Mouse (Mus musculus): Measurements from ENCODE around the gene Ier3.

Gene Ier3

DNA sequence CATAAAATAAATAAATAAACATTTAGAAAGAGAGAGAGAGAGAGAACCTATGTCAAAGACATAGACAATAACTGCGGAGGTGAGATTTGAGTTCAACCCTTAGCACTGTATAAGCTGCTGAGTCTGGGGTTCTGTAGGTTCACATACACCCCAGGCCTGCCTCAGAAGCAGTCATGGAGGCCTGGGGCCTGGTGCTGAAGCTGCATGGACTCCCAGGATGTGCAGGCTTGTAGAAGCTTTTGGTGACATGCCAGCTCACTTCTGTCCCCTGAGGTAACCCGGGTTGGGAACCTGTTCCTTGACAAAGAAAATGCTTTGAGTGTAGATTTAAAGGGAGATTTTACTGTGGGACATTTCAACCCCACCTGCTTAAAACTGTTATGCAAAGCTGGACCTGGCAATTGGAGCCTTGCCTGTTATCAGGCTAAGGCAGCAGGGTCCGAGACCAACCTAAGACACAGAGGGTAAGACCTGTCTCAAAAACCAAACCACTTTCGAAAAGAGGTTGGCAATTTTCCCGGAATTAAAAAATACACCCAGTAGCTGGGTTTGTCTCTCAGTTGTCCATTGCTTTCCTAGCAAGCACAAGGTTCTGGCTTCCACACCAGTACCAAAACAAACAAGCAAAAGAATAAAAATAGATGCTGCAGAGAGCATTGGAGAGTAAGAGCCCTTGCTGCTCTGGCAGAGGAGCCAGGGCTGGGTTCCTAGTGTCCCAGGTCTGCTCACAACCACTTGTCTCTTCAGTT lies 10.4 kb upstream of the Ier3 start:
- DNase-seq (ENCODE audit: low spot score in 2 of 2), result no peak

DNA sequence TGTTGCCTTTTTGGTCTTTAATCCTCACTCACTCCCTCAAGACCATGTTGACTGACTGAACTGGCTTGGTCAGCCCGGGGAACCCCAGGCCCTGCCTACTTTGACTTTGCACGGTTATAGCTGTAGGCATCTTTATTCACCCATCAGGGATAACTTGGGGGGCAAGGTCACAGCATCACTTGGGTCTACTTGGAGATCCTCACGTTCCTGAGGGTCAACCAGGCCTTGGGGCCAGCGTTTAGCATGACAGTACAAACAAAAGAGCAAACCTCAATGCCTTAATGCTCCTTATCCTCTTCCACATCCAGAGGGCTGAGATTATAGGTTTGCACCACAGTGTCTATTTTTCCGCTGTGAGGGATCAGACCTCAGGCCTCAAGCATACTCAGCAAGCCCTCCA lies 9.2 kb upstream of the Ier3 start:
- no peak for DNase-seq (ENCODE audit: low spot score in 2 of 2)

DNA sequence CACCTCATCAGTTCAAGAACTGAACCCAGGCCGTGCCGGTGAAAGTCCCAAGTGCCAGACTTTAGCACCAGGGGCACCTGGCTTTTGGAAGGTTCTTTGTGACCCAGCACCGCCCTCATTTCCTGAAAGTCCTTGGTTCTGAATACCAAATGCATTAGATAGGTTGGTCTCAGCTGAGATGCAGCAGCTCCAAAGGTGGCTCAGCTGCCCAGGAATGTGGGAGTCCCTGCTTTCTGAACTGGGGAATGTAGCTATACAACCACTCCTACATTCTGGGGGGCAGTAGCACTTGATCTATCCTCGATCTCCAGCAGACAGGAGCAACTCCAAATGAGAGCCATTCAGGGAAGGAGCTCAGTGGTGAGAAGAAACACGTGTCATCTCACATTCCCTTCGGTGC lies 8.7 kb upstream of the Ier3 start:
- DNase-seq (ENCODE audit: low spot score in 2 of 2), result no peak

DNA sequence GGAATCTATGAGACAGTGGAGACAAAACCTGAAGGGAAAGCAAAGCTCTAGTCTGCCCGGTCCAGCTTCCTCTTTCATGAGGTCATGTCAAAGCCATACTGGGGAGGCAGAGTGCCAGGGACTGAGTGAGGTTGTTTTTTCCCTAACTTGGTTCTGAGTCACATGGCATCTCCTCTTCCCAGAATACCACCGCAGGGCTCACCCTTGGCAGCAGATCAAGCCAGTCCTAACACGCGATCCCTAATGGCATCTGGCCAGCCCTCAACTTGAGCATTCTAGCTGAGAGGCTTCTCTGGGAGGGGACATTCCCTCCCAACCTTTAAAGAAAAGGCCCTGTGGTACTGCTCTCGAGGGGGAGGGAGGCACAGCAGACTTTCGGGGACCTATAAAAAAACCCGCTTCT lies 8.2 kb upstream of the Ier3 start:
- DNase-seq (ENCODE audit: low spot score in 2 of 2), result peak; percentile 14 to 23

DNA sequence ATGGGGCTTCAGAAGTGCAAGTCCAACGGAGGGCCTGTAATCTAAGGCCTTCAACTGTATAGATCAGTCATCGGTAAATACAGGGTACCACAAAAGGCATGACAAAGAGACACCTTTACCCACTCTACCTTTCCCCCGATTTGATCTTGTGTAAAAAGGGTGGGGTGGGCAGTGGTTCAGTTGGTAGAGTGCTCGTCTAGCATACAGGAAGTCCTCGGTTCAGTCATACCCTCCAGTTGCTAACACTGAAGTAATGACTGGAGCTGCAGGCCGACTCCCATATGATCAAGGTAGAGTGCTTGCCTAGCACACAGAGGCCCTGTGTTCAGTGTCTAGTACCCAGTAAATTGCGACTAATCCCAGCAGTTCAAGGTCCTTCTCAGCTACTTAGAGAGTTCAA lies 7.8 kb upstream of the Ier3 start:
- peak; percentile 16 to 31 for DNase-seq (ENCODE audit: low spot score in 2 of 2)

DNA sequence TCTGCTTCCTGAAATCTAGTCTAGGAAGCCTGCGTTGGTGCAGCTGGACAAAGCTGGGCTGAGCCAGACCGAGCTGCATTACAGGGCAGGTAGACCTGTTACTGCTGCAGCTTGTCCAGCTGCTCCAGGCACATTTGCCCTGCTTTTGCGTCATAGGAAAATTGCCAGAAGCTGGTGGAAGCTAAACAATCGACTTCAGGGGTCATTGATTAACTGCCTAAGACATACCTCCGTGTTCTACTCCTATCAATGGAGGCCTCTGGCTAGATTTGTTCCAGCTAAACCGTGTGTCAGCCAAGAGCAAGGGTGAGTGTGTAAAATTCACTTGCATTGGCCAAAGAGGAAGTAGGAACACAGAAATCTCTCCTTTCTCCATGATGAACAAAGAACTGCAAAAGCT lies 6.8 kb upstream of the Ier3 start:
- DNase-seq (ENCODE audit: low spot score in 2 of 2), result no peak

DNA sequence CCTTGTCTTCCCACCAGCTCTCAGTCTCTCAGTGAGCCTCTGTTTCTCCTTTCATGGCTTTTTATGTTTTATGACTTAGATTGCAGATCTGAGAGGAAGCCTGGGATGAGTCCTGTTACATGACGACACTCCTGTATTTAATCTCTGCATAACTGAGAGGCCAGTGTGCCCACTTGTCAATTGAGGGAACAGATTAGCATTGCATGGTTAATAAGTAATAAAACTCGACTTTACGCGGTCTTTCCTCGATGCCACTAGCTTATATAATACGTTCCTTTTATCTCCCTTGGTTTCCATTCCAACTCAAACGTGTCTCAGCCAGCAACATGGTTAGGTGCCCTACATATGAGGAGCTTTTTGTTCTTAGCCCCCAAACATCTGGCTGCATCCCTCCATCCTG lies 5.6 kb upstream of the Ier3 start:
- no peak for DNase-seq (ENCODE audit: low spot score in 2 of 2)

DNA sequence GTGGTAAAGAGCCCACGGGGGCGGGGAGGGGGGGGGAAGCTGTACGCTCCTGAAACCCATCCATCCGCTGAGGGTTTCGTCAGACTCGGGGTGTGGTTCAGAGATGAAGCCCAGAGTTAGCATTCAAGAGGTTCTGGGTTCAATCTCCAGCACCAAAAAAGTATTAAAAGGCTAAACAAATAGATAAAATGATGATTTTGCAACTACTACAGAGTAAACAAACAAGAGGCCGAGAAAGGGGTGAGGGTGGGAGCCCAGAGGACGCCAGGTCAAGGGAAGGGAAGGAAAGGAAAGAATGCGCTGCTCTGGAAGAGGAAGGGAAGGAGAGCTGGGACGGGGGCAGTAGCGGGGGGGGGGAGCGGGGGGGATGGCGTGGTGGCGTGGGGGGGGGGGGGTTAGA lies 4.8 kb upstream of the Ier3 start:
- DNase-seq (ENCODE audit: low spot score in 2 of 2), result no peak

DNA sequence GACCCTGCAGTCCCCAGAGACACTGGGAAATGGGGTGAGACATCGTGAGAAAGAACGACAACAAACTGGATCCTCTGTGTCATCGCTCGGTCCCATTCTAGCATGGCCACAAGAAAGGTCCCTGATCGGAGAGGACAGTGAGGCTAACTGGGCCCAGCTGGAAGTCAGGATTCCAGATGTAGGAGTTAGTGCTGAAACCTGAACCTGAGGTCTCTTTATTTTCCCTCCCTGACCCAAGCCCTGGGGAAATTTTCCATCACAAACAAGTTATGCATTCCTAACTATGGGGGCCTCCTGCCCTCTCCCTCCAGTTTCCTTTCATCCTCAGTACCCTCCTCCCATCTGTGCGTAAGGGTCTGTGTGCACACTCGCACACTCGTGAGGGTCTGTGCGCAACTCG lies 4.3 kb upstream of the Ier3 start:
- no peak for DNase-seq (ENCODE audit: low spot score in 2 of 2)

DNA sequence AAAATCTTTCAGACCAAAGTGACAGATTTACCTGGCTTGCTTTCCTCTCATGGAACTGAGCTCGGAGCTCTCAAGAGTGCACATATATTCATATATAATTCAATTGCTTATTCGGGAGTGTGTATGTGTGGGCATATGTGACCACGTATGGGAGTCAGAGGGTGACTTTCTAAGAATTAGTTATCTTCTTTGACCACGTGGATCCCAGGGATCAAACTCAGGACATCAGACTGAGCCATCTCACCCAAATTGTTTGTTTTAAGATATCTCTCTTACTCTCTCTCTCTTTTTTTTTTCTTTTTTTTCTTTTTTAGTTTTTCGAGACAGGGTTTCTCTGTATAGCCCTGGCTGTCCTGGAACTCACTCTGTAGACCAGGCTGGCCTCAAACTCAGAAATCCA lies 1.4 kb upstream of the Ier3 start:
- DNase-seq (ENCODE audit: low spot score in 2 of 2), result no peak

DNA sequence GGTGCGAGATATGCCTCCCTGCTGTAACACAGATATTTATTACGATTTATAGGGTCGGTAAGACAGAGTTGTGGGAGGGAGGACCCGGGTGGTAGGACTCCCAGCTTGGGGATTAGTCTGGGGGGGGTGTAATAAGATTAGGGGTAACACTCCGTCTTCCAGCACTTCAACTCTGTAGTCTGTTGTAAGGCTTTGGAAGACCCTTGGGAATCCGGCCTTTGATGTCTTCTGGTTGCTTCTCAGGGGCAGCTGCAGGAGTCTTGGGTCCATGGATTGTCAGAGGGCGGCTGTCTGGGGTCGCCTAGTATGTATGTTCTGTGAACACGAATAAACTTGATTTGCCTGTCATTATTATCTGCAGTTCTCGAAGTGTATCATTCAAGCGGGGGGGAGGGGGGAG lies 1.1 kb downstream of the Ier3 start:
- DNase-seq (ENCODE audit: low spot score in 2 of 2), result no peak

DNA sequence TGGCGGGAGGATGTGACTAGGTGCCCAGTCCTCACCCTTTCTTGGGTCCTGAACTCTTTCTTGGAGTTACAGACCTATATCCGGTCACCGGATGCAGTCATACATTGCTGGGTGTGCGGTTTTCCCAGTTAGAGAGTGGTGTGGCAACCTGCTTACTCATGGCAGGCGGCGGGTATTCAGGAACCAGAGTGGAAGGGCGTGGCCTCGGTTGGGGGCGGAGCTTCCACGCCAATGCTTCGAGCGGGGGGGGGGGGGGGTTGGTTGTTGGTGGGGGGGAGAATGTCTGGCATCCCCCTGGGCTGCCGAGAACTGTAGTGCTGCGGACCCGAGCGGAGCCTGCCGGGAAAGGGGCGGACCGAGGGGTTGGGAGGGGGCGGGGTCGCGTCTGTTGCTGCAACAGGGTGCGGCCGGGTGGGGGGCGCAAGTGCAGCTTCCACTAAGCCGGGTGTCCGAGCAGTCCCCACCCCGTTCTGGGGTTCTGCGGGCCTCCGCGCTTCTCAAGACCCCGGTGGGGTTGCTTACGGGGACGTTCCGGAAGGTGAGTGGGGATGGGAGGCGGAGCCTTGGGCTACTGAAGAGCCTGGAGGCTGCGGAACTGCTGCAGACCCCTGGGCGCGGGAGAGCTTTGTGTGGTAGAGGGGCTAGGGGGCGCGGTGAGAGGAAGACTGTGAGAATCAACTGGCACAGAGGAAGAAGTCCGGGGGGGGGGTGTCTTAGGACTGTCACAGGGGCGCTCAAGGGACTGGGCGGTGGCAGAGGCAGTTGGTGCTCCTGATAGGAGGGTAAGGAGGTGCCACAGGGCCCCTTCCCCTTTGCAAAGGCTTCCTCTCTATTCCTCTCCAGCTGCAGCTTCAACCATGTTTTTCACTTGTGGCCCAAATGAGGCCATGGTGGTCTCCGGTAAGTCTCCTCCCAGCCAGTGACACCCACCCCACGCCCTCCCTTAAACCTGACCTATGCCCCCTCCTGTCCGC lies 1.8 kb downstream of the Ier3 start, which contains the start of gene Flot1:
Flot1 (plus strand) TSS at position 267 of the 974 bp plus-strand sequence.
- DNase-seq (ENCODE audit: low spot score in 2 of 2), result peak; percentile 81 to 84

DNA sequence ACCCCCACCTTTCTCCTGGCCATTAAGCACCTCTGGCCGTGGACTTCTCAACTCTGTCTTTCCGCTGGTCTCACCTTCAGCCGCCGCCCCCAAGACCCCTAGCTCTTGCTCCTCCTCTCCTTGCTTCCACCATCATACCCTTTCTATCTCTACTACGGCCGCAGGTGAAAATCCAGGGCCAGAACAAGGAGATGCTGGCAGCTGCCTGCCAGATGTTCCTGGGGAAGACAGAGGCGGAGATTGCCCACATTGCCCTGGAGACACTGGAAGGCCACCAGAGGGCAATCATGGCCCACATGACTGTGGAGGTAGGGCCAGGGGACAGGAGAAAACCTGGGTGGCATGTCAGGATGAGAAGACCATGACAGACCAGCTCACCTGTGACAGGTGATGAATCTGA lies 2.9 kb downstream of the Ier3 start:
- DNase-seq (ENCODE audit: low spot score in 2 of 2), result peak in 1 of 2 experiments; percentile 14

DNA sequence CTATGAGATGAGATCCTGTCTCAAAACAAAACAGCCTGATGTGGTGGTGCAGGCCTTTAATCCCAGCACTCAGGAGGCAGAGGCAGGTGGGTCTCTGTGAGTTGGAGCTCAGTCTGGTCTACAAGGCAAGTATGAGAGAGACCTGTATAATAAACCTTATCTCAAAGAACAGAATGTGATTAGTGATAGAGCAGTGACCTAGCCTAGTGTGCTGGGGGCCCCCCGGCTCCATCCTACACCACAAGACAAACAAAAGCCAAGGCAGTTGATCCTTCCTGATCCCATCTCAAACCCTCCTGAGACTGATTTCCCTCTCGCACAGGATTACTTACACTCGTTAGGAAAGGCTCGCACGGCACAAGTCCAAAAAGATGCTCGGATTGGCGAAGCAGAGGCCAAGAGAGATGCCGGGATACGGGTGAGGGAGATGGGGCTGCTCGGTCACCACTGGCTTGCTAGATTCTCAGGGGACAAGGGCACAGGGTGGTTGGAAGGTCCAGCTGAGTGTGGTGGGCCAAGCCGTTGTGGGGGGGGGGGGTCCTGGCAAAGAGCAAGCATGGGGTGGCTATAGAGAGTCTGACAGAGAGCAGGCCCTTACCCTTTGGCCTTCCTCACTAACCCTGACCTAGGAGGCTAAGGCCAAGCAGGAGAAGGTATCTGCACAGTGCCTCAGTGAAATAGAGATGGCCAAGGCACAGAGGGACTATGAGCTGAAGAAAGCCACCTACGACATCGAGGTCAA lies 3.8 kb downstream of the Ier3 start:
- no peak for DNase-seq (ENCODE audit: low spot score in 2 of 2)

DNA sequence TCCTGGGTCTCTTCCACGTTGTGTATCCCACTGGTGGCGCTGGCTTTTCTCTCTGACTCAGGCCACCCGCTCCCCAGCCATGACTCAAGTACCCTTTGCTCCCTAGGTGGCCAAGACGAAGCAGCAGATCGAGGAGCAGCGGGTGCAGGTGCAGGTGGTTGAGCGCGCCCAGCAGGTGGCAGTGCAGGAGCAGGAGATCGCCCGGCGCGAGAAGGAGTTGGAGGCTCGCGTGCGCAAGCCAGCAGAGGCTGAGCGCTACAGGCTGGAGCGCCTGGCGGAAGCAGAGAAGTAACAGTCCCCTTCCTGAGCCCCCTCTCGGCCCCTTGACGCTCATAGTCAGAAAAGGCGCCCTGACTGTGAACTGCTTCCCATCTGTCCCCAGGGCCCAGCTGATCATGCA lies 8.3 kb downstream of the Ier3 start:
- peak; percentile 83 to 90 for DNase-seq (ENCODE audit: low spot score in 2 of 2)

DNA sequence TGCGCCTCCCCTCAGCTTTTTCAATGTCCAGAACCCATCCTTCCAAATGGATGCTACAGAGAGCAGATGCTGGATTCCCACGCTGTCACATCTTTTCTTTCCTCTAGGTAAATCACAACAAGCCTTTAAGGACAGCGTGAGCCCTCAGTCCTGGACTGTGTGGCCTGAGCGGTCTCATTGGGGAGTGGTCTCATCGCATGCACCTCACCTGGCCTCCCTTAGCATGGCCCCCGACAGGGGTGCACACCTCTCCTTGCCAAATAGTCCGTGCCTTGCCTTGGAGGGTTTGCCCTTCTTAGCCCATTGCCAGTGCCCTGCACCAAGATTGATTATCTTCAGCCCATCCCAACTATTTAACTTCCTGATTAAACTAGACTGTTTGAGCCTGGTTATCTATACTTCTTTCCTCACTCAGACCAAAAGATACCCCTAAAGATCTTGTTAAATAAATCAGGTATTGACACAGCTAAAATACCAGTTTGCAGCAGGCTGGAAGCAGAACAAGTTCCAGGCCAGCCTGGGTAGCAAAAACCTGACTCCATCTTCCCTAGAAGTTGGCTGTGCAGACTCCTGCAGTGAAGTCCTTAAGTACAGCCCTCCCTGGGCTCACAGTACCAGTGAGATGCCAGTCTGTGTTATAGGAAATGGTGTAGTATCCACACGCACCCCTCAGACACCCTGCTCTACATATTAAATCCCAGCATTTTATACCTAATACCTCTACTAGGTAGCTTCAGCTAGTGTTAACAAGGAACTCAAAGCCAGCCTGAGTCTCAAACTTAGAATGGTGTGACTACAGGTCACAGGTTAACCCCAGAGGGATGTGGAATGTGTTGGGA lies 11.1 kb downstream of the Ier3 start:
- DNase-seq (ENCODE audit: low spot score in 2 of 2), result no peak

DNA sequence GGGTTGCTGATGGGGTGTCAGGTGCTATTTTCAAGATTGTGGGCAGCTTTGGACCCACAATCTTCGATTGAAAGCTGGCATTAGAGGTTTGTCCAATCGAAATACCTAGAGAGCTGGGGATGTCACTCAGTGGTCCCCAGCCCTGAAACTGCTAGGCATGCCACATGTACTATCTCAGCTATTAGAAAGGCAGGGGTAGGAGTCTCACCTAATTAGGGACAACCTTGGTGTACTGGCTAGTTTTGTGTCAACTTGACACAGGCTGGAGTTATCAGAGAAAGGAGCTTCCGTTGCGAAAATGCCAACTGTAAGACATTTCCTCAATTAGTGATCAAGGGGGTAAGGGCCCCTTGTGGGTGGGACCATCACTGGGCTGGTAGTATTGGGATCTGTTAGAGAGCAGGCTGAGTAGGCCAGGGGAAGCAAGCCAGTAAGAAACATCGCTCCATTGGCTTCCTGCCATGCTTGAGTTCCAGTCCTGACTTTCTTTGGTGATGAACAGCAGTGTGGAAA lies 11.8 kb downstream of the Ier3 start:
- DNase-seq (ENCODE audit: low spot score in 2 of 2), result no peak

DNA sequence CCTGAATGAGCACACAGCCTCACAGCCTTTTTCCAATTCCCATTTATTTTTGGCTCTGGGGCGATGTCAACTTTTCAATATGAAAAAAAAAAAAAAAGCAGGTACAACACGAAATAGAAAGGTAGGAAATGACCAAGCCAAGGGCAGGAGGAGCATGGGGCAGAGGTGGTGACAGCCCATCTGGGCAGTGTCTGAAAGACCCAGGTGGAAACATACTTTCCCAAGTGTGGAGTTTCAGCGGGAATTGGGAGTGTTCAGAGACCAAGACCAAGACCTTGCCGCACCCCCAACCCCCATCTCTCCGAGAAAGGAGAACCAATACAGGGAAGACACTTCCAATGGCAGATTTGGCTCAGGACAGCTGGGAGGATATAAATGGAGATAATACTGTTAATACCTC lies 12.4 kb downstream of the Ier3 start:
- DNase-seq (ENCODE audit: low spot score in 2 of 2), result no peak

DNA sequence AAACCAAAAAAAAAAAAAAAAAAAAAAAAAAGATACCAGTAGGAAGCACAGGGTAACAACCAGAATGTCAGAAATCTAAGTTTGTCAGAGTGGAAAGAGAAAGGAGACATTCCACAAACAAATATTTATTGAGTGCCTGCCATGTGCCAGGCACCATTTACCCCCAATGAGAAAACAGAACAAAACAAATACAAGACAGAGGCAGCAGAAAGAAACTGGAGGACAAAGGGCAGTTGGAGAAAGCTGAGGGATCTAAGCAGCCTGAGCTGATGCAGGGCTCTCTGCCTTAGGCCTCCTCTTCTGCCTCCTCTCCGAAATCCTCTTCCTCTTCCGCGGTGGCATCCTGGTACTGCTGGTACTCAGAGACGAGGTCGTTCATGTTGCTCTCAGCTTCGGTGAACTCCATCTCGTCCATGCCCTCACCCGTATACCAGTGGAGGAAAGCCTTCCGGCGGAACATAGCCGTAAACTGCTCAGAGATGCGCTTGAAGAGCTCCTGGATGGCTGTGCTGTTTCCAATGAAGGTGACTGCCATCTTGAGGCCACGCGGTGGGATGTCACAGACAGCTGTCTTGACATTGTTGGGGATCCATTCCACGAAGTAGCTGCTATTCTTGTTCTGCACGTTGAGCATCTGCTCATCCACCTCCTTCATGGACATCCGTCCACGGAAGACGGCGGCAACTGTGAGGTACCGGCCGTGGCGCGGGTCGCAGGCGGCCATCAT lies 13.4 kb downstream of the Ier3 start:
- DNase-seq (ENCODE audit: low spot score in 2 of 2), result no peak

DNA sequence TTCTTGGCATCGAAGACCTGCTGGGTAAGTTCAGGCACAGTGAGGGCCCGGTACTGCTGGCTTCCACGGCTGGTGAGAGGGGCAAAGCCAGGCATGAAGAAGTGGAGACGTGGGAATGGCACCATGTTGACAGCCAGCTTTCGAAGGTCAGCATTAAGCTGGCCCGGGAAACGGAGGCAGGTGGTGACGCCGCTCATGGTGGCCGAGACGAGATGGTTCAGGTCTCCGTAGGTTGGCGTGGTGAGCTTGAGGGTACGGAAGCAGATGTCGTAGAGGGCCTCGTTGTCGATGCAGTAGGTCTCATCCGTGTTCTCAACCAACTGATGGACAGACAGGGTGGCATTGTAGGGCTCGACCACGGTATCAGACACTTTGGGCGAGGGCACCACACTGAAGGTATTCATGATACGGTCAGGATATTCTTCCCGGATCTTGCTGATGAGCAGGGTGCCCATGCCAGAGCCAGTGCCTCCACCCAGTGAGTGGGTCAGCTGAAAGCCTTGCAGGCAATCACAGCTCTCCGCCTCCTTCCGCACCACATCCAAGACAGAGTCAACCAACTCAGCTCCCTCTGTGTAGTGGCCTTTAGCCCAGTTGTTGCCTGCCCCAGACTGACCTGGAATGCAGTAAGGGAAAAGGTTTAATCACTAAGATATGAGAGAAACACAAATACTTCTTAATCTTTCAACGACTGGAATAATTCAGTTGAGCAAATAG lies 14.1 kb downstream of the Ier3 start:
- DNase-seq (ENCODE audit: low spot score in 2 of 2), result no peak

Measured in natural killer cell, adult 2 months (primary cell).